In the genomic region with DNA sequence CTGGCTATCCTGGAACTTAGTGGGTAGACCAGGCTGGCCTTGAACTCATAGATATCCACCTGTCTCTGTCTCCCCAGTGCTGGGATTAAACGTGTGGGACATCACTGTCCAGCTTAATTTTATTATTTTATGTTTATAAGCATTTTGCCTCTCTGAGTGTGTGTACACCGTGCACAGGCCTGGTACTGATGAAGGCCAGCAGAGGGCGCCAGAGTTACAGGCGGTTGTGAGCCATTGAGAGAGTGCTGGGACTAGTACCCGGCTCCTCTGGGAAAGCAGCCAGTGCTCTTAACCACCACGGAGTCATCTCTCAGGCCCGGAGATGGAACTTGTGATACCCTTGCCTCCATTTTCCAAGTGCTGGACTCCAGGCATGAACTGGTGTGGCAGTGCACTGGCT, we compare ENCODE assay signal across 8 mouse cellular contexts. TPM values are rescaled to one million over a fixed set of nuclear protein-coding genes. Genes with fewer than 3 reads are reported as not detected.
DNase-seq lines count a peak whose midpoint lies in the region; ATAC-seq and TF ChIP-seq lines count a peak whose summit lies in the region.

No protein-coding gene starts in this region.

- no peak overlapping the region for H3K4me3 ChIP-seq in hindbrain, postnatal 0 days (ENCODE audit: low read length)
- no peak overlapping the region for H3K4me3 ChIP-seq in hindbrain, embryonic 14.5 days (replicated peaks; ENCODE audit: low read length)
- no peak overlapping the region for H3K4me3 ChIP-seq in CH12.LX (replicated peaks in 1 of 3; ENCODE audit: low read depth in 2 of 3, low read length in 2 of 3, poor library complexity in 1 of 3)
- no peak overlapping the region for H3K4me3 ChIP-seq in liver, embryonic 13.5 days (replicated peaks)

- peaks cover 4% of the 10 kb centered on the region; the same call in 1 of the 2 replicates for H3K4me1 ChIP-seq in hindbrain, postnatal 0 days (ENCODE audit: insufficient read depth, low read length)
- H3K4me1 ChIP-seq in hindbrain, embryonic 14.5 days (replicated peaks; ENCODE audit: control insufficient read depth, insufficient read depth, low read length), result peaks cover 9% of the 10 kb centered on the region; the same call in 1 of the 2 replicates
- peaks cover 2 to 3% of the 10 kb centered on the region in 2 experiments; a peak in 1 of 4 replicates for H3K4me1 ChIP-seq in CH12.LX (ENCODE audit: control insufficient read depth in 1 of 2, insufficient read depth in 2 of 2)
- peaks cover 23% of the 10 kb centered on the region for H3K4me1 ChIP-seq in liver, embryonic 13.5 days (replicated peaks)

- dilution Hi-C loops in CH12.LX (cut with MboI; ENCODE audit: extremely low pct_ligation_motif_present, extremely low pct_unique_long_range_greater_than_20kb, low sequenced_read_pairs), result no loop called here

- peak; percentile 42 for DNase-seq in hindbrain, postnatal 0 days (ENCODE audit: low spot score)
- no peak for DNase-seq in hindbrain, embryonic 14.5 days (ENCODE audit: low spot score)
- peak; percentile 64 for DNase-seq in CH12.LX (ENCODE audit: extremely low read depth)
- peak; percentile 80 for DNase-seq in adrenal gland, postnatal 14 days
- DNase-seq in liver, embryonic 13.5 days, result peak; percentile 51
- DNase-seq in spleen, postnatal 36 days (ENCODE audit: low spot score in 2 of 2), result peak; percentile 41 to 58
- no peak for DNase-seq in frontal cortex, postnatal 25 days (ENCODE audit: low spot score in 2 of 2)
- no peak for DNase-seq in frontal cortex, postnatal 10 days (ENCODE audit: low spot score in 2 of 2)

- no peak for TF ChIP-seq POLR2A in CH12.LX (IDR thresholded peaks at IDR 0.05; ENCODE audit: low read depth, low read length)

- no peak for TF ChIP-seq EP300 in CH12.LX (IDR thresholded peaks at IDR 0.05; ENCODE audit: low read length)

- WGBS in hindbrain, postnatal 0 days, result 29% methylated on average over 7 of the region's 7 CpGs
- WGBS in hindbrain, embryonic 14.5 days, result 24% methylated on average over 7 of the region's 7 CpGs
- 18% methylated on average over 7 of the region's 7 CpGs for WGBS in liver, embryonic 13.5 days (ENCODE audit: insufficient replicate concordance)

- no peak overlapping the region for H3K9ac ChIP-seq in hindbrain, postnatal 0 days (replicated peaks; ENCODE audit: low read length)
- no peak overlapping the region for H3K9ac ChIP-seq in hindbrain, embryonic 14.5 days
- no peak overlapping the region for H3K9ac ChIP-seq in CH12.LX (ENCODE audit: insufficient read depth, low read depth)
- no peak overlapping the region for H3K9ac ChIP-seq in liver, embryonic 13.5 days

- H3K4me2 ChIP-seq in hindbrain, postnatal 0 days (ENCODE audit: low read depth, low read length), result no peak overlapping the region
- no peak overlapping the region for H3K4me2 ChIP-seq in hindbrain, embryonic 14.5 days (replicated peaks)
- no peak overlapping the region for H3K4me2 ChIP-seq in CH12.LX (ENCODE audit: insufficient read depth, low read depth, poor library complexity, severe bottlenecking)
- H3K4me2 ChIP-seq in liver, embryonic 13.5 days, result no peak overlapping the region

- H3K27me3 ChIP-seq in hindbrain, postnatal 0 days (ENCODE audit: insufficient read depth, low read length), result no peaks in the 10 kb centered on the region
- H3K27me3 ChIP-seq in hindbrain, embryonic 14.5 days (ENCODE audit: control insufficient read depth, insufficient read depth, low read length), result no peaks in the 10 kb centered on the region
- peaks cover 80% of the 10 kb centered on the region for H3K27me3 ChIP-seq in CH12.LX (replicated peaks)
- H3K27me3 ChIP-seq in liver, embryonic 13.5 days, result 0 out of 2 replicates have a peak, but pooled peaks cover 2% of the 10 kb centered on the region

- no peaks in the 10 kb centered on the region for H3K9me3 ChIP-seq in hindbrain, postnatal 0 days (ENCODE audit: low read length)
- no peaks in the 10 kb centered on the region for H3K9me3 ChIP-seq in hindbrain, embryonic 14.5 days (ENCODE audit: control insufficient read depth, low read length)
- H3K9me3 ChIP-seq in CH12.LX (replicated peaks; ENCODE audit: low read length), result peaks cover 3% of the 10 kb centered on the region
- no peaks in the 10 kb centered on the region for H3K9me3 ChIP-seq in liver, embryonic 13.5 days (replicated peaks)

- no peaks in the 10 kb centered on the region for H3K79me2 ChIP-seq in CH12.LX (replicated peaks; ENCODE audit: control insufficient read depth, extremely low read depth, insufficient read depth, poor library complexity, severe bottlenecking)

- no peak overlapping the region for H3K27ac ChIP-seq in hindbrain, postnatal 0 days
- H3K27ac ChIP-seq in hindbrain, embryonic 14.5 days, result no peak overlapping the region
- no peak overlapping the region for H3K27ac ChIP-seq in CH12.LX (ENCODE audit: insufficient read depth, low read depth)
- H3K27ac ChIP-seq in liver, embryonic 13.5 days, result no peak overlapping the region

- in situ Hi-C loops in CH12.LX (cut with MboI; ENCODE audit: low pct_ligation_motif_present, low pct_unique_long_range_greater_than_20kb, low sequenced_read_pairs), result no loop called here

- ATAC-seq in hindbrain, postnatal 0 days, result no peak
- ATAC-seq in hindbrain, embryonic 14.5 days (ENCODE audit: low FRiP score), result no peak
- no peak for ATAC-seq in liver, embryonic 13.5 days (ENCODE audit: low read depth)

- no peaks in the 10 kb centered on the region for H3K36me3 ChIP-seq in hindbrain, postnatal 0 days (ENCODE audit: insufficient read depth, low read length)
- H3K36me3 ChIP-seq in hindbrain, embryonic 14.5 days (replicated peaks; ENCODE audit: control insufficient read depth, insufficient read depth), result no peaks in the 10 kb centered on the region
- H3K36me3 ChIP-seq in CH12.LX (replicated peaks in 1 of 2; ENCODE audit: control insufficient read depth in 1 of 2, insufficient read depth in 1 of 2, low read length in 1 of 2), result no peaks in the 10 kb centered on the region
- H3K36me3 ChIP-seq in liver, embryonic 13.5 days, result no peaks in the 10 kb centered on the region

- TF ChIP-seq CTCF in hindbrain, postnatal 0 days (IDR thresholded peaks at IDR 0.05; ENCODE audit: low read depth), result peak; percentile 65
- peak; percentile 75 to 79 for TF ChIP-seq CTCF in CH12.LX (conservative IDR thresholded peaks at IDR 0.05 in 1 of 2, IDR thresholded peaks at IDR 0.05 in 1 of 2; ENCODE audit: low read depth in 2 of 2, low read length in 2 of 2)

- TF ChIP-seq RAD21 in CH12.LX (IDR thresholded peaks at IDR 0.05; ENCODE audit: low read depth, low read length), result peak; percentile 71

TF ChIP-seq in CH12.LX, 34 proteins besides CTCF, POLR2A, EP300 and RAD21:
- TF ChIP-seq ZC3H11A (IDR thresholded peaks at IDR 0.05; ENCODE audit: low read depth, low read length), result peak; percentile 31; the same call in 1 of the 2 replicates
- TF ChIP-seq SMC3 (IDR thresholded peaks at IDR 0.05; ENCODE audit: low read depth, low read length), result peak; percentile 88
- no peak for TF ChIP-seq ZNF384 (IDR thresholded peaks at IDR 0.05; ENCODE audit: low read depth, low read length)
- TF ChIP-seq E2F4 (IDR thresholded peaks at IDR 0.05; ENCODE audit: insufficient replicate concordance, low read depth, low read length), result no peak

RNA-seq across cellular contexts. Expression of a gene that starts 4.9 kb away (rescaled TPM):
- 40.0 and 43.8 TPM in 2 replicates for total RNA-seq in hindbrain, postnatal 0 days (2014; rRNA removed)
- 23.0 and 23.4 TPM in 2 replicates for polyA plus RNA-seq in hindbrain, postnatal 0 days (2015; fragmentation: Nextera tagmentation; extraction: Ambion mirVana)
- polyA plus RNA-seq in hindbrain, embryonic 14.5 days (2014; fragmentation: Nextera tagmentation; extraction: Ambion mirVana), result 22.6 and 25.0 TPM in 2 replicates
- total RNA-seq in CH12.LX (2012; rRNA removed) (0.42 and 10.0 TPM in 2 replicates), CH12.LX (2014; rRNA removed) (0.12 TPM in 1 of 2 replicates, not detected in the other)
- polyA plus RNA-seq in CH12.LX (2012; ENCODE audit: insufficient read length, low read depth), result 0.10 and 0.16 TPM in 2 replicates
- 202 and 263 TPM in 2 replicates for total RNA-seq in adrenal gland, postnatal 14 days (2021)
- 12.3 and 14.2 TPM in 2 replicates for polyA plus RNA-seq in liver, embryonic 13.5 days (2015; fragmentation: Nextera tagmentation; extraction: Ambion mirVana)

Comparison
In these comparisons a context has a peak if more than half of its experiments do, and no peak if none do; other contexts are left out.
1. DNase-seq: peak in hindbrain, postnatal 0 days (single experiment), CH12.LX (single experiment), adrenal gland, postnatal 14 days (single experiment), liver, embryonic 13.5 days (single experiment) and spleen, postnatal 36 days (2 of 2); none in hindbrain, embryonic 14.5 days (single experiment), frontal cortex, postnatal 25 days (0 of 2) and frontal cortex, postnatal 10 days (0 of 2).
2. RNA of a gene that starts 4.9 kb away (polyA plus RNA-seq): 22.6 to 25.0 TPM in hindbrain, embryonic 14.5 days, 23.0 to 23.4 TPM in hindbrain, postnatal 0 days and 12.3 to 14.2 TPM in liver, embryonic 13.5 days; 0.10 to 0.16 TPM in CH12.LX; every median in the first group is over 10 times any median in the second.